Mouse (Mus musculus) G1E (cell line): Measurements from ENCODE around the gene Gramd1b. TPM values are rescaled to one million over a fixed set of nuclear protein-coding genes. Genes with fewer than 3 reads are reported as not detected.

Experiments
- ATAC-seq: 2 replicates; pipeline ENCODE4 v1.8.0; 2016; ENCODE audit warnings: mild to moderate bottlenecking; ENCODE audit not compliant: insufficient number of reproducible peaks, poor library complexity, low FRiP score, severe bottlenecking; ENCODE audit errors: extremely low read depth
- DNase-seq: peaks from one replicate; pipeline ENCODE4 v3.0.0; 2012; ENCODE audit warnings: low spot score
- H3K27me3 ChIP-seq: 2 replicates; pipeline ENCODE4 v1.6.1; 2012; ENCODE audit warnings: mild to moderate bottlenecking, low read length, inconsistent platforms; ENCODE audit not compliant: insufficient read depth
- H3K36me3 ChIP-seq: replicated peaks from 2 replicates; pipeline ENCODE3; 2012; ENCODE audit warnings: mild to moderate bottlenecking, inconsistent platforms
- H3K4me1 ChIP-seq: 2 replicates; pipeline ENCODE4 v1.6.1; 2012; ENCODE audit warnings: low read depth, low read length, inconsistent platforms, mixed read lengths; ENCODE audit not compliant: insufficient read depth
- H3K4me3 ChIP-seq: 2 replicates; pipeline ENCODE4 v1.5.1; 2012; ENCODE audit warnings: low read depth, mild to moderate bottlenecking, inconsistent platforms, low read length, moderate library complexity, mixed read lengths
- H3K9me3 ChIP-seq: replicated peaks from 2 replicates; pipeline ENCODE4 v1.6.1; 2012; ENCODE audit warnings: inconsistent platforms
- CTCF ChIP-seq: IDR thresholded peaks from 2 replicates; pipeline ENCODE4 v1.5.1; 2012; ENCODE audit warnings: low read depth, low read length, inconsistent platforms, mixed read lengths
- GATA1 ChIP-seq: IDR thresholded peaks from 2 replicates; pipeline ENCODE4 v1.6.1; 2012; ENCODE audit warnings: borderline replicate concordance, low read length, inconsistent platforms, mixed read lengths
- GATA2 ChIP-seq: IDR thresholded peaks from 2 replicates; pipeline ENCODE4 v1.6.1; 2012; ENCODE audit warnings: low read depth, low read length, inconsistent platforms, borderline replicate concordance
- POLR2AphosphoS5 ChIP-seq: IDR thresholded peaks from 2 replicates; pipeline ENCODE4 v1.6.1; 2012; ENCODE audit warnings: low read depth, low read length, inconsistent platforms; ENCODE audit not compliant: insufficient replicate concordance
- TAL1 ChIP-seq: conservative IDR thresholded peaks from 2 replicates; pipeline ENCODE4 v1.6.1; 2012; ENCODE audit warnings: low read depth, low read length, inconsistent platforms, mixed read lengths
- polyA plus RNA-seq: library from polyadenylated mRNA; stranded (reverse); fragments of >175 nt; gene quantifications from 2 replicates; pipeline ENCODE4 v1.2.3, GENCODE M21; 2012
- total RNA-seq, 2 experiments: library from RNA; stranded (forward) in 1 of 2; stranded (reverse) in 1 of 2; fragments of 200-1000 nt in 1 of 2; fragments of >200 nt in 1 of 2; fragmentation: Nextera tagmentation in 1 of 2; gene quantifications; 2 replicates each; pipeline ENCODE4 v1.2.3; 2014 to 2017

The Gramd1b gene
- total and polyA plus RNA-seq, 3 experiments: 1.3 to 2.1 TPM; not detected in 1

GRCm38 (mm10) chr9:40344801-40345492 is 186.2 kb downstream of the Gramd1b start:
- Histone ChIP-seq H3K9me3 (peaks cover 13% of the 10 kb centered on the region), H3K4me3 (no peak overlapping the region), H3K27me3 (no peaks in the 10 kb centered on the region), H3K36me3 (no peaks in the 10 kb centered on the region), H3K4me1 (no peaks in the 10 kb centered on the region)
- ATAC-seq: no peak
- no peak for DNase-seq
- no peak for TF ChIP-seq POLR2AphosphoS5
- TF ChIP-seq TAL1: no peak
- no peak for TF ChIP-seq GATA2
- no peak for TF ChIP-seq GATA1
- TF ChIP-seq CTCF: no peak

GRCm38 (mm10) chr9:40343828-40344227 is 187.4 kb downstream of the Gramd1b start:
- Histone ChIP-seq H3K27me3 (no peaks in the 10 kb centered on the region), H3K4me3 (no peak overlapping the region), H3K9me3 (peaks cover 13% of the 10 kb centered on the region), H3K36me3 (no peaks in the 10 kb centered on the region), H3K4me1 (no peaks in the 10 kb centered on the region)
- no peak for DNase-seq
- no peak for TF ChIP-seq CTCF
- no peak for TF ChIP-seq GATA2
- TF ChIP-seq TAL1: no peak
- no peak for TF ChIP-seq POLR2AphosphoS5
- no peak for TF ChIP-seq GATA1
- no peak for ATAC-seq

GRCm38 (mm10) chr9:40343053-40343652 is 188.0 kb downstream of the Gramd1b start:
- Histone ChIP-seq H3K36me3 (no peaks in the 10 kb centered on the region), H3K4me1 (no peaks in the 10 kb centered on the region), H3K9me3 (peaks cover 13% of the 10 kb centered on the region), H3K4me3 (no peak overlapping the region), H3K27me3 (no peaks in the 10 kb centered on the region)
- TF ChIP-seq POLR2AphosphoS5 (no peak), GATA2 (no peak), CTCF (no peak), TAL1 (no peak), GATA1 (no peak)
- no peak for ATAC-seq
- DNase-seq: no peak

GRCm38 (mm10) chr9:40342101-40342500 is 189.1 kb downstream of the Gramd1b start:
- peaks cover 13% of the 10 kb centered on the region for H3K9me3 ChIP-seq
- DNase-seq (no peak), ATAC-seq (no peak)
- H3K4me3 ChIP-seq: no peak overlapping the region
- H3K4me1 ChIP-seq: no peaks in the 10 kb centered on the region
- H3K36me3 ChIP-seq: no peaks in the 10 kb centered on the region
- no peaks in the 10 kb centered on the region for H3K27me3 ChIP-seq
- TF ChIP-seq CTCF (no peak), POLR2AphosphoS5 (no peak), GATA2 (no peak), TAL1 (no peak), GATA1 (no peak)

GRCm38 (mm10) chr9:40339578-40339977 is 191.6 kb downstream of the Gramd1b start:
- H3K27me3 ChIP-seq: no peaks in the 10 kb centered on the region
- peaks cover 7% of the 10 kb centered on the region for H3K9me3 ChIP-seq
- H3K4me3 ChIP-seq: no peak overlapping the region
- no peak for ATAC-seq
- DNase-seq: no peak
- no peaks in the 10 kb centered on the region for H3K4me1 ChIP-seq
- TF ChIP-seq POLR2AphosphoS5 (no peak), TAL1 (no peak), GATA1 (no peak), CTCF (no peak), GATA2 (no peak)
- no peaks in the 10 kb centered on the region for H3K36me3 ChIP-seq

GRCm38 (mm10) chr9:40337131-40337820 is 193.9 kb downstream of the Gramd1b start:
- Histone ChIP-seq H3K4me1 (no peaks in the 10 kb centered on the region), H3K4me3 (no peak overlapping the region), H3K9me3 (peaks cover 16% of the 10 kb centered on the region), H3K27me3 (no peaks in the 10 kb centered on the region), H3K36me3 (no peaks in the 10 kb centered on the region)
- TF ChIP-seq TAL1 (no peak), CTCF (no peak), GATA2 (no peak), POLR2AphosphoS5 (no peak), GATA1 (no peak)
- DNase-seq (no peak), ATAC-seq (no peak)
